8 mouse cellular contexts compared by ENCODE assay signal in the genomic region with DNA sequence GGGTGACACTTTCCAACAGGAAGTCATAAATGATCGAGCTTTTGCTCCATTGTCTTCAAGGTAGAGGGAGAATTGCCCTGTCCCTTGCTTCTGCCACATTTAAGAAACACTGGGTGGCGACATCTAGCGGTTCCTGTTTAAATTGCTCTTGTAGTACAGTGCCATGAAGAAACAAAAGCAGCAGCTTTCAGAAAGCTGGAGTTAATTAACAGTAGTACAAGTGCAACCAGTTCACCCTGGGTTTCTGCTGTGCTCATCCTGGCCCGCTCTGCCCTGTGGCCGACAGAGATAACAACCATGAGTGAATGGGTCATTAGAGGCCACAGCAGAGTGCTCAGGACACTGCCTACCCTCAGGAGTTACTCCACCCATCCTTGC.
DNase-seq lines count a peak whose midpoint lies in the region; ATAC-seq and TF ChIP-seq lines count a peak whose summit lies in the region.

No protein-coding gene starts in this region.

- DNase-seq in 3T3-L1 (ENCODE audit: low read depth, low spot score), result peak; percentile 93
- peak; percentile 80 for DNase-seq in adrenal gland, postnatal 14 days
- DNase-seq in heart, adult 11 months, result peak; percentile 98
- DNase-seq in left cerebral cortex, postnatal 25 days (ENCODE audit: low spot score in 2 of 2), result peak; percentile 85 to 92
- peak; percentile 97 for DNase-seq in midbrain, embryonic 11.5 days (ENCODE audit: low spot score, missing footprints)
- peak; percentile 27 for DNase-seq in spleen, adult 12 weeks (ENCODE audit: low spot score)

- H3K9ac ChIP-seq in embryonic facial prominence, embryonic 12.5 days, result no peak overlapping the region
- no peak overlapping the region for H3K9ac ChIP-seq in intestine, postnatal 0 days (ENCODE audit: low read depth, low read length)
- no peak overlapping the region; the same call in 1 of the 2 replicates for H3K9ac ChIP-seq in midbrain, embryonic 11.5 days (ENCODE audit: low read length)

- peak; percentile 30; the same call in 1 of the 2 replicates for ATAC-seq in embryonic facial prominence, embryonic 12.5 days (ENCODE audit: insufficient number of reproducible peaks, insufficient read depth, low FRiP score, low TSS enrichment)
- ATAC-seq in intestine, postnatal 0 days, result peak; percentile 66
- ATAC-seq in midbrain, embryonic 11.5 days (ENCODE audit: low FRiP score), result peak; percentile 70

- intact Hi-C loops in left cerebral cortex, postnatal 25 days (cut with DNase I), result loop anchor here (5.0 kb wide), 3 partner anchors 99 to 329 kb away; a partner anchor contains a TSS

- H3K4me1 ChIP-seq in embryonic facial prominence, embryonic 12.5 days, result peaks cover 12% of the 10 kb centered on the region
- H3K4me1 ChIP-seq in intestine, postnatal 0 days (replicated peaks; ENCODE audit: control insufficient read depth, insufficient read depth, low read length), result no peaks in the 10 kb centered on the region
- H3K4me1 ChIP-seq in midbrain, embryonic 11.5 days (ENCODE audit: control insufficient read depth, insufficient read depth, low read length), result no peaks in the 10 kb centered on the region

- TF ChIP-seq CTCF in intestine, postnatal 0 days (IDR thresholded peaks at IDR 0.05; ENCODE audit: low read depth), result peak; percentile 91

- no peaks in the 10 kb centered on the region for H3K36me3 ChIP-seq in embryonic facial prominence, embryonic 12.5 days
- no peaks in the 10 kb centered on the region for H3K36me3 ChIP-seq in intestine, postnatal 0 days (ENCODE audit: control insufficient read depth, insufficient read depth)
- no peaks in the 10 kb centered on the region for H3K36me3 ChIP-seq in midbrain, embryonic 11.5 days (ENCODE audit: control insufficient read depth, insufficient read depth, low read length)

- no peaks in the 10 kb centered on the region for H3K9me3 ChIP-seq in embryonic facial prominence, embryonic 12.5 days
- no peaks in the 10 kb centered on the region for H3K9me3 ChIP-seq in intestine, postnatal 0 days (ENCODE audit: control insufficient read depth)
- no peaks in the 10 kb centered on the region for H3K9me3 ChIP-seq in midbrain, embryonic 11.5 days (ENCODE audit: control insufficient read depth, low read length)

- WGBS in embryonic facial prominence, embryonic 12.5 days, result 0% methylated on average over 5 of the region's 5 CpGs
- WGBS in intestine, postnatal 0 days, result 3% methylated on average over 5 of the region's 5 CpGs
- 6% methylated on average over 5 of the region's 5 CpGs for WGBS in midbrain, embryonic 11.5 days

- no peak overlapping the region; the same call in 1 of the 2 replicates for H3K4me2 ChIP-seq in embryonic facial prominence, embryonic 12.5 days (replicated peaks)
- H3K4me2 ChIP-seq in intestine, postnatal 0 days (replicated peaks; ENCODE audit: low read depth), result no peak overlapping the region
- H3K4me2 ChIP-seq in midbrain, embryonic 11.5 days, result no peak overlapping the region

- H3K4me3 ChIP-seq in embryonic facial prominence, embryonic 12.5 days, result no peak overlapping the region
- no peak overlapping the region for H3K4me3 ChIP-seq in intestine, postnatal 0 days (ENCODE audit: low read depth, low read length)
- no peak overlapping the region for H3K4me3 ChIP-seq in midbrain, embryonic 11.5 days (ENCODE audit: low read depth, low read length)

- H3K27me3 ChIP-seq in embryonic facial prominence, embryonic 12.5 days, result no peaks in the 10 kb centered on the region
- H3K27me3 ChIP-seq in intestine, postnatal 0 days (replicated peaks; ENCODE audit: control insufficient read depth, insufficient read depth, low read length), result no peaks in the 10 kb centered on the region
- no peaks in the 10 kb centered on the region for H3K27me3 ChIP-seq in midbrain, embryonic 11.5 days (ENCODE audit: control insufficient read depth, insufficient read depth, low read length)

- H3K27ac ChIP-seq in embryonic facial prominence, embryonic 12.5 days, result no peak overlapping the region
- no peak overlapping the region for H3K27ac ChIP-seq in intestine, postnatal 0 days (ENCODE audit: low read depth, low read length)
- no peak overlapping the region for H3K27ac ChIP-seq in midbrain, embryonic 11.5 days (ENCODE audit: low read depth, low read length)

Comparison
In these comparisons a context has a peak if more than half of its experiments do, and no peak if none do; other contexts are left out.
1. DNase-seq: peak in every context shown above with its lines; median percentile 98 in heart, adult 11 months; 97 in midbrain, embryonic 11.5 days; 93 in 3T3-L1; 88 in left cerebral cortex, postnatal 25 days; 80 in adrenal gland, postnatal 14 days; 27 in spleen, adult 12 weeks.